Mouse (Mus musculus): ENCODE results near the gene Sdccag8. TPM values are rescaled to one million over a fixed set of nuclear protein-coding genes. Genes with fewer than 3 reads are reported as not detected.

The Sdccag8 gene
- 3.2 and 3.9 TPM in 2 replicates for polyA plus RNA-seq (2012; rRNA removed)

DNA sequence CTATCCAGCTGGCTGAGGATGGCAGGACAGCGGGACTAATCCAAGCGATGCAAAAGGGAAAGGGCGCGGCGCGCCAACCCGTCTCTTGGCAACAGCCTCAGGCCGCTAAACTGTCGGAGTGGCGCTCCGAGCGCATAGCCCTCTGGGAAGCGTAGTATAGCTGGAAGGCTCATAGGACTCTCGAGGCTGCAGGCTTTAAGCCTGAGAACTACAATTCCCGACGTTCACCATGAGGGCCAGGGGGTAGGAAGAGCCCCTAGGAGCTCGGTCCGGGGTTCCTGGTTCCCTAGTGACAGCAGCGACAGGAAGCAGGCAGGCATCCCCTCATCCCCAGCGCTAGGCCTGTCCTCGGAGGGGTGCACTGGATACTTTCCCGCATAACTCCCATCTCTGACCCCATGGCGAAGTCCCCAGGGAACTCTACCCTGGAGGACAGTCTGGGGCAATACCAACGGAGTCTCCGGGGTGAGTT, at the start of gene Sdccag8:
Gene Sdccag8, plus strand, starts transcription at position 70 of the 472 bp plus-strand sequence.
- TF ChIP-seq POLR2A (IDR thresholded peaks at IDR 0.05; ENCODE audit: borderline replicate concordance, extremely low read depth, low read depth, low read length), result peak; percentile 84; the same call in 1 of the 2 replicates
- no peak for TF ChIP-seq CTCF (IDR thresholded peaks at IDR 0.05; ENCODE audit: insufficient read depth, low read length)
- peak; percentile 84 for DNase-seq
- under 1% methylated on average over 25 of the region's 25 CpGs for WGBS
- peaks cover 5% of the 10 kb centered on the region for H3K4me1 ChIP-seq (ENCODE audit: control insufficient read depth, insufficient read depth, low read length)
- H3K4me3 ChIP-seq (replicated peaks; ENCODE audit: extremely low read depth, low read depth, low read length), result peak within 1 kb of the TSS; percentile 91

DNA sequence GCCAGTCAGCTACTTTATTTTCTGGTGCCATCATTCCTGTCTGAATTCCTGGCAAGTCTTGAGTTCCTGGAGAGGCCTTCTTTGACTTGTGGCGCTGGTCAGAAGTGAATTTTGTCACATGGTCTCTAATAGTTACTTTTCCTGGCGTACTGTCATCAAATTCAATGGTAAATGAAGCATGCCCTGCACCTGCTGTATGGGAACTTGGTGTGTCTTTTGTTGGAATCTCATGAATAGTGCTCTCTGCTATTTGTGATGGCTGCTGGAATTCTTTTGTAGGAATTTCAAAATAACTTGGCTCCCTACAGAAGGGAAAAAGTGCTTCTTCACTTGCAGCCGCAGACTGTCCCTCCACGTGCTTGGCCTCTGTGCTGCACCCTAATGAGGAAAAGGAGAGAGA, 39.9 kb upstream of the Sdccag8 start:
- no peak for TF ChIP-seq POLR2A (IDR thresholded peaks at IDR 0.05; ENCODE audit: borderline replicate concordance, extremely low read depth, low read depth, low read length)
- no peak for TF ChIP-seq CTCF (IDR thresholded peaks at IDR 0.05; ENCODE audit: insufficient read depth, low read length)
- no peak for DNase-seq
- no peak overlapping the region for H3K4me3 ChIP-seq (replicated peaks; ENCODE audit: extremely low read depth, low read depth, low read length)
- H3K4me1 ChIP-seq (ENCODE audit: control insufficient read depth, insufficient read depth, low read length), result no peaks in the 10 kb centered on the region
- 66% methylated on average over 4 of the region's 4 CpGs for WGBS

GRCm38 (mm10) chr1:176789326-176789725, 25.1 kb upstream of the Sdccag8 start:
- DNase-seq, result no peak
- WGBS, result 78% methylated on average over 7 of the region's 7 CpGs
- no peak for TF ChIP-seq CTCF (IDR thresholded peaks at IDR 0.05; ENCODE audit: insufficient read depth, low read length)
- no peak for TF ChIP-seq POLR2A (IDR thresholded peaks at IDR 0.05; ENCODE audit: borderline replicate concordance, extremely low read depth, low read depth, low read length)
- Histone ChIP-seq H3K4me3 (replicated peaks; ENCODE audit: extremely low read depth, low read depth, low read length) (no peak overlapping the region), H3K4me1 (ENCODE audit: control insufficient read depth, insufficient read depth, low read length) (no peaks in the 10 kb centered on the region)

GRCm38 (mm10) chr1:176792175-176792574, 22.3 kb upstream of the Sdccag8 start:
- DNase-seq, result no peak
- H3K4me3 ChIP-seq (replicated peaks; ENCODE audit: extremely low read depth, low read depth, low read length), result no peak overlapping the region
- TF ChIP-seq CTCF (IDR thresholded peaks at IDR 0.05; ENCODE audit: insufficient read depth, low read length), result no peak
- TF ChIP-seq POLR2A (IDR thresholded peaks at IDR 0.05; ENCODE audit: borderline replicate concordance, extremely low read depth, low read depth, low read length), result no peak
- 82% methylated on average over 1 of the region's 1 CpGs for WGBS
- H3K4me1 ChIP-seq (ENCODE audit: control insufficient read depth, insufficient read depth, low read length), result no peaks in the 10 kb centered on the region

GRCm38 (mm10) chr1:176798673-176799072, 15.8 kb upstream of the Sdccag8 start:
- no peak overlapping the region for H3K4me3 ChIP-seq (replicated peaks; ENCODE audit: extremely low read depth, low read depth, low read length)
- peaks cover 2% of the 10 kb centered on the region for H3K4me1 ChIP-seq (ENCODE audit: control insufficient read depth, insufficient read depth, low read length)
- no peak for TF ChIP-seq CTCF (IDR thresholded peaks at IDR 0.05; ENCODE audit: insufficient read depth, low read length)
- no peak for TF ChIP-seq POLR2A (IDR thresholded peaks at IDR 0.05; ENCODE audit: borderline replicate concordance, extremely low read depth, low read depth, low read length)
- no peak for DNase-seq

- Histone ChIP-seq H3K4me3 (replicated peaks; ENCODE audit: extremely low read depth, low read depth, low read length) (no peak overlapping the region), H3K4me1 (ENCODE audit: control insufficient read depth, insufficient read depth, low read length) (peaks cover 2% of the 10 kb centered on the region)
- no peak for DNase-seq
- no peak for TF ChIP-seq POLR2A (IDR thresholded peaks at IDR 0.05; ENCODE audit: borderline replicate concordance, extremely low read depth, low read depth, low read length)
- TF ChIP-seq CTCF (IDR thresholded peaks at IDR 0.05; ENCODE audit: insufficient read depth, low read length), result no peak
- WGBS, result 3% methylated on average over 2 of the region's 2 CpGs
Observed at GRCm38 (mm10) chr1:176800728-176801365, 13.6 kb upstream of the Sdccag8 start.

DNA sequence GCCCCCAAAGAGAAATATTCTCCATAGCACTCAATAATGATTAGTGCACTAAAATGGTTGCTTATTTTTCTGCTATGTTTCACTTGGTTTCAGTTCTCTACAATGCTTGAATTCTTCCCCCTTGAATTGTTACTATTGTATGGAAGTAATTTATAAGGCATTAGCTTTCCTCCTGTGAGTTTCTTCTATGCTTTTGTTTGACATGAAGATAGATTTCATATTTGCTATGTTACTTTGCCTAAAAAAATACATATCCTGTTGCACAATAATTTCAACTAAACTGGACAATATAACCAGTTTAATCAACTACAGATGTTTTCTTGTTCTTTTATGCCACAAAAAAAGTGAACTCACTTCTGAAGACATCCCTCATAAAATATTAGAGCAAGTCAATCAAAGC, 4.3 kb upstream of the Sdccag8 start:
- Histone ChIP-seq H3K4me3 (replicated peaks; ENCODE audit: extremely low read depth, low read depth, low read length) (no peak overlapping the region), H3K4me1 (ENCODE audit: control insufficient read depth, insufficient read depth, low read length) (peaks cover 6% of the 10 kb centered on the region)
- TF ChIP-seq POLR2A (IDR thresholded peaks at IDR 0.05; ENCODE audit: borderline replicate concordance, extremely low read depth, low read depth, low read length), result no peak
- TF ChIP-seq CTCF (IDR thresholded peaks at IDR 0.05; ENCODE audit: insufficient read depth, low read length), result no peak
- DNase-seq, result no peak

DNA sequence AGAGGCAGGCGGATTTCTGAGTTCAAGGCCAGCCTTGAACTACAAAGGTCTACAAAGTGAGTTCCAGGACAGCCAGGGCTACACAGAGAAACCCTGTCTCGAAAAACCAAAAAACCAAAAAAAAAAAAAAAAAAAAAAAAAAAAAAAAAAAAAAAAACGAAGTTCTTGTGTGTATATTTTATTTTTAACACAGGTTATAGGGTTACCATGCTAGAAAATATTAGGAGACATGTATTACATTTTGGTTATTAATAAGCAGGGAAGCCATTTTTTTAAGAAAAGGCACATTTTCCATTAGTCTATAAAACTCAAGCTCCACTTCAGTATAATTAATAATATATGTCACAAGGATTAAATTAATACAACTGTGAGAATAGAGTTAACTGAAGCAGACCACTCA, 2.6 kb upstream of the Sdccag8 start:
- peaks cover 6% of the 10 kb centered on the region for H3K4me1 ChIP-seq (ENCODE audit: control insufficient read depth, insufficient read depth, low read length)
- TF ChIP-seq CTCF (IDR thresholded peaks at IDR 0.05; ENCODE audit: insufficient read depth, low read length) (no peak), POLR2A (IDR thresholded peaks at IDR 0.05; ENCODE audit: borderline replicate concordance, extremely low read depth, low read depth, low read length) (no peak)
- H3K4me3 ChIP-seq (replicated peaks; ENCODE audit: extremely low read depth, low read depth, low read length), result no peak overlapping the region
- 52% methylated on average over 3 of the region's 3 CpGs for WGBS
- DNase-seq, result no peak

DNA sequence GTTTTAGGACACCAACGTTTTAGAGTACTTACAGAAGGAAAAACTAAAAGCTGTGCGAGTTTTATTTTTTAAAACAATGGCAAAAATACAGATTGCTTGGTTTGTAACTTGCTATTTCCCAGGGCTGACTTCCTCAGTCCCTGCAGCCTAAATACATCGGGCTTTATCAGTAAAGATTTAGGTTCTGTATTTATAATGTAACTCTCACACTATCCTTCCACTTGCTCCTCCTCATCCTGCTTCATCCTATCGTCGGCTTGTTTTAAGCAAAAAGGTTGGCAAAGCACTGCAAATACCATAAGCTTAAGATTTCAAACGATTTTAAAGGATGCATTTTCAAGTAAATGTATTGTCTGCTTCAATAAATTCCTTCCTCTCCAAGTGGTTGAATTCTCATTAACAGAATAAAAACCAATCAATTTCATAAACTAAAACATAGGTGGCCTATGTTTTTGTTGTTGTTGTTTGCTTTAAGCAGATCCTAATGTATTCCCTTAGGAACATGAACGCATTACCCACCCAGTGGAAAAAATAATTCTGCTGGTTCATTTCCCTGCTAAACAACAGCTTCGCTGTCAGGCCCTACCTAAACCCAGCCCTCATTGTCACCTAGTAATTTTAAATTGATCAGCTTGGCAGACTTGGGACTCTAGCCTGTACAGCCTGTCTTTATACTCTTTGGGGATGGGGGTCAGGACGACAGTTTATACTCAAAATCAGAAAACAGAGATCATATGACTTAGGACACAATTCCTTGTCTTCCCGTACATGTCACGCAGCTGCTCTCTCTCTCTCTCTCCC, 1.8 kb upstream of the Sdccag8 start:
- peak overlapping the region; percentile 88 for H3K4me3 ChIP-seq (replicated peaks; ENCODE audit: extremely low read depth, low read depth, low read length)
- H3K4me1 ChIP-seq (ENCODE audit: control insufficient read depth, insufficient read depth, low read length), result peaks cover 6% of the 10 kb centered on the region
- TF ChIP-seq CTCF (IDR thresholded peaks at IDR 0.05; ENCODE audit: insufficient read depth, low read length) (no peak), POLR2A (IDR thresholded peaks at IDR 0.05; ENCODE audit: borderline replicate concordance, extremely low read depth, low read depth, low read length) (no peak)
- DNase-seq, result no peak
- WGBS, result 7% methylated on average over 11 of the region's 11 CpGs
